Mouse (Mus musculus): Measurements from ENCODE around the gene Sox21. TPM values are rescaled to one million over a fixed set of nuclear protein-coding genes. Genes with fewer than 3 reads are reported as not detected.

The Sox21 gene
- polyA plus RNA-seq, 1 experiment from 2014 or later, result 3.7 TPM

DNA sequence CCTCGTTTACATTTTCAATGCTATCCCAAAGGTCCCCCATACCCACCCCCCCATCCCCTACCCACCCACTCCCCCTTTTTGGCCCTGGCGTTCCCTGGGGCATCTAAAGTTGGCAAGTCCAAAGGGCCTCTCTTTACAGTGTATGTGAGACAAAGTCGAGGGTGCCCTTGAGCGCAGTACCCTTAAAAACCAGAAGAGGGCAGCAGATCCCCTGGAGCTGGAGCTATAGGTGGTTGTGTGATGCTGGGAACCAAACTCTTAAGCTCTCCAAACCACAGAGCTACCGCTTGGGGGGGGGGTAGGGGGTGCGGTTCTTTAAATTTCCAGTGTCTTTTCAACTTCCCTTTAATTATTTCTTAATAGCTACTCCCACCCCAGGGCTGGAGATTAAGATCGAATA lies 33.8 kb downstream of the Sox21 start:
- ATAC-seq (ENCODE audit: insufficient read depth, low FRiP score), result no peak
- no peaks in the 10 kb centered on the region for H3K27me3 ChIP-seq (ENCODE audit: control insufficient read depth, insufficient read depth, low read length)
- H3K4me2 ChIP-seq (ENCODE audit: low read depth, low read length), result no peak overlapping the region
- H3K4me3 ChIP-seq (replicated peaks; ENCODE audit: low read length), result no peak overlapping the region
- WGBS, result 80% methylated on average over 7 of the region's 7 CpGs
- no peak overlapping the region for H3K9ac ChIP-seq (ENCODE audit: low read length)
- no peaks in the 10 kb centered on the region for H3K4me1 ChIP-seq (ENCODE audit: control insufficient read depth, insufficient read depth, low read length)
- H3K9me3 ChIP-seq (replicated peaks; ENCODE audit: control insufficient read depth, low read length), result no peaks in the 10 kb centered on the region
- H3K27ac ChIP-seq (ENCODE audit: low read length), result no peak overlapping the region
- no peaks in the 10 kb centered on the region for H3K36me3 ChIP-seq (ENCODE audit: control insufficient read depth, insufficient read depth, low read length)

DNA sequence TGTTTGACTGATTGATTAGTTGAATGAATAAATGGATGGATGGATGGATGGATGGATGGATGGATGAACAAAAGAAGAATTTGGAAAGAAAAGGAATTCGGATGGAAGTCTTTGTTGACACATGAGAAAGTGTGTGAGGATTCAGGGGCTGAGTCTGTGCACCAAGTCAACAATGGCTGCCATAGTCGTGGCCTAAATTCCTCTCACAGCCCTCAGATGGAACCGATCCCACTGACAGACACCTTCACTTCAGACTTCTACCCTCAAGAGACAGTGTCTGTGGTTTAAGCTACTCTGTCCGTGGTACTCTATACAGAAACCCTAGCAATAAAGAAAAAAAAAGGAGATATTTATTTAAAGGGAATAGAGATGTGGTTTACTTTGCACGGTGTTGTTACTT lies 34.8 kb downstream of the Sox21 start:
- 80% methylated on average over 5 of the region's 5 CpGs for WGBS
- H3K27ac ChIP-seq (ENCODE audit: low read length), result no peak overlapping the region

DNA sequence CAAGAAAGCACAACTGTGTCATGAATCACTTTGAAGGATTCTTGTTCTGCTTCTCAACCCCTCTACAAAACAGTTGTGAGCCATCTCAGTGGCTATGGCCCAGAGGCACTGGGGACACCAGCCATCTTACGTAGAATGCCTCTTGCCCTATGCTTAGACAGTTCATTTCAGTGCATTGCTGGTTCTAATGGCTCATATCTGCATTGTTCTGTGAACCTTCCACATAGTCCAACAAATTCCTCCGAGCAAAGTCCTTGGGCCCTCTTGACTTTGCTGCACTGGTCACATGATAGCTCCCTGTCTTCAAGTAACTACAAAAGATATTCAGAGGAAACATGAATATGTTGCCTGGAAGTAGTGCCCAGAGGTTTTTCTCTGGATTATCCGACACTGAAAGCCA lies 36.1 kb downstream of the Sox21 start:
- Histone ChIP-seq H3K4me3 (replicated peaks; ENCODE audit: low read length) (no peak overlapping the region), H3K36me3 (ENCODE audit: control insufficient read depth, insufficient read depth, low read length) (no peaks in the 10 kb centered on the region), H3K27me3 (ENCODE audit: control insufficient read depth, insufficient read depth, low read length) (0 out of 2 replicates have a peak, but pooled peaks cover under 1% of the 10 kb centered on the region), H3K9me3 (replicated peaks; ENCODE audit: control insufficient read depth, low read length) (no peaks in the 10 kb centered on the region), H3K4me2 (ENCODE audit: low read depth, low read length) (no peak overlapping the region), H3K27ac (ENCODE audit: low read length) (no peak overlapping the region), H3K9ac (ENCODE audit: low read length) (no peak overlapping the region), H3K4me1 (ENCODE audit: control insufficient read depth, insufficient read depth, low read length) (no peaks in the 10 kb centered on the region)
- no peak for ATAC-seq (ENCODE audit: insufficient read depth, low FRiP score)
- WGBS, result 87% methylated on average over 3 of the region's 3 CpGs

More for the DNA sequence above, 34.8 kb downstream of the Sox21 start:
- Histone ChIP-seq H3K4me1 (ENCODE audit: control insufficient read depth, insufficient read depth, low read length) (no peaks in the 10 kb centered on the region), H3K9ac (ENCODE audit: low read length) (no peak overlapping the region), H3K4me3 (replicated peaks; ENCODE audit: low read length) (no peak overlapping the region), H3K9me3 (replicated peaks; ENCODE audit: control insufficient read depth, low read length) (no peaks in the 10 kb centered on the region), H3K4me2 (ENCODE audit: low read depth, low read length) (no peak overlapping the region), H3K27me3 (ENCODE audit: control insufficient read depth, insufficient read depth, low read length) (no peaks in the 10 kb centered on the region), H3K36me3 (ENCODE audit: control insufficient read depth, insufficient read depth, low read length) (no peaks in the 10 kb centered on the region)
- no peak for ATAC-seq (ENCODE audit: insufficient read depth, low FRiP score)

DNA sequence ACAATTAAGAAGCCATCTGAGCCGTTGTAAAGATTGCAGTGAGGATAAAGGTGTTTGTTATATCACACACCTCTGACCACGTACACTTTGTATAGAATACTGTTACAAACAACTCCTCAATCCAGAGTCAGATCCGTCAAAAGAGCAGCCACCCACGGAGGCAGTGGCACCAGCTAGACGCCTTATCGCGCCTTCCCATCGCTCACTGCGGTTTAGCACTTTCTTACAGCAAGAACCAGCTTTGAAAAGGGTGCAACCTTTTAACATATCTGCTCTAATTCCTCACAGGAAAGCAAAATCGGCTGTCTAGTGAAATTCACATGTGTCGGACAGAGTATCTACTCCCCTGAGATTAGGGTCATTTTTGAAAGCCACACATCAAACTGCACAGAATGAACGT lies 39.8 kb downstream of the Sox21 start:
- Histone ChIP-seq H3K36me3 (ENCODE audit: control insufficient read depth, insufficient read depth, low read length) (no peaks in the 10 kb centered on the region), H3K27ac (ENCODE audit: low read length) (no peak overlapping the region), H3K9me3 (replicated peaks; ENCODE audit: control insufficient read depth, low read length) (no peaks in the 10 kb centered on the region), H3K4me1 (ENCODE audit: control insufficient read depth, insufficient read depth, low read length) (no peaks in the 10 kb centered on the region), H3K9ac (ENCODE audit: low read length) (no peak overlapping the region), H3K27me3 (ENCODE audit: control insufficient read depth, insufficient read depth, low read length) (0 out of 2 replicates have a peak, but pooled peaks cover 3% of the 10 kb centered on the region), H3K4me2 (ENCODE audit: low read depth, low read length) (no peak overlapping the region), H3K4me3 (replicated peaks; ENCODE audit: low read length) (no peak overlapping the region)
- 69% methylated on average over 12 of the region's 12 CpGs for WGBS
- no peak for ATAC-seq (ENCODE audit: insufficient read depth, low FRiP score)

DNA sequence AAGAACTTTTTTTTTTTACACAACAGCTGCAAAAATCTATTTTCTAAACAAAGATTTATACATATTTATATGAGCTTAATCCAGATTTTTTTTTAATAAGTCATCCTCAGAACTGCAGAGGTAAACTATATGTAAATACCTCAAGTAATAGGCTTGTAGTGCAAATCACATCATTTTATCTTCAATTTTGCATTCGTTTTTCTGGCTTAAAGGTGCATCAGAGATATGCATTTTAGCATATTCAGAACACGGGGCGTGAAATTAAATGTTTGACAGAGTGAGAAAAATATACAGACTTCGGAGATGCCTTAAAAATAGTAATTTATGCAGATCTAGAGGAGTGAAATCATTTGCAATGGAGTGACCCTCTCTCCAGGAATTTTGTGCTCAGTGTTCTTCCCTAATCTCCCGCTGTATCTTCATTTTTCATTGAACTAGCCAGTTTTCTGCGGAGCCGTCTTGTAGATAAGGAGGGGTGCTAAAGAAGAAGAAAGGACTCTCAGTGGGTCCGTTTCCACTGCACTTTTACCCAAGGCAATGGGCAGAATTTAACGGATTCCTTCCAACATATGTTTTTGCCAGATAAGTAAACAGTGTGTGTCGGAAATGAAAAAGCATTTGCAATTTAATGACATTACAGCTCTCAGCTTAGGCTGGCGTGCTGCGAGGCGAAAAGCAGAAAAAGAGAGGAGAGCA lies 42.5 kb downstream of the Sox21 start:
- Histone ChIP-seq H3K36me3 (ENCODE audit: control insufficient read depth, insufficient read depth, low read length) (no peaks in the 10 kb centered on the region), H3K9ac (ENCODE audit: low read length) (no peak overlapping the region), H3K4me2 (ENCODE audit: low read depth, low read length) (peak overlapping the region; percentile 14; the same call in 1 of the 2 replicates), H3K4me3 (replicated peaks; ENCODE audit: low read length) (no peak overlapping the region), H3K27me3 (ENCODE audit: control insufficient read depth, insufficient read depth, low read length) (0 out of 2 replicates have a peak, but pooled peaks cover 3% of the 10 kb centered on the region), H3K27ac (ENCODE audit: low read length) (no peak overlapping the region), H3K9me3 (replicated peaks; ENCODE audit: control insufficient read depth, low read length) (no peaks in the 10 kb centered on the region), H3K4me1 (ENCODE audit: control insufficient read depth, insufficient read depth, low read length) (no peaks in the 10 kb centered on the region)
- 48% methylated on average over 13 of the region's 13 CpGs for WGBS
- ATAC-seq (ENCODE audit: insufficient read depth, low FRiP score), result no peak

DNA sequence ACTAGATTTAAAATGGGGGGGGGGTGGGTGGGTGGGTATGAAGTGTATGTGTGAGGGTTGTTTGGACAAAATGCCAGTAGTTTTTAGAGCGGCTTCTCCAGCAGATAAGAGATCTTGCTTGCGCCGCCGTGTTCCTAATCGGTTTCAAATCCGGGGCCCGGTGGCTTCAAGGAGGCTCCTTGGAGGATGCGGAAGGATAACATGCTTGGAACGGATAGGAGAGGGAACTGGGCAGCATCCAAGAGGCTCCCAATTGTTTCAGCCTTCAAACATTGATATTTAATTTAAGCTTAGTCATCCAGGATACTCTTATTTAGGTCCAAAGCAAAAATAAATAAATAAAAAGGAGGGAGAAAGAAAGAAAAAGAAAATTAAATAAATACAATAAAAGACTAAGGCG lies 43.2 kb downstream of the Sox21 start:
- no peak for ATAC-seq (ENCODE audit: insufficient read depth, low FRiP score)
- 50% methylated on average over 10 of the region's 10 CpGs for WGBS

DNA sequence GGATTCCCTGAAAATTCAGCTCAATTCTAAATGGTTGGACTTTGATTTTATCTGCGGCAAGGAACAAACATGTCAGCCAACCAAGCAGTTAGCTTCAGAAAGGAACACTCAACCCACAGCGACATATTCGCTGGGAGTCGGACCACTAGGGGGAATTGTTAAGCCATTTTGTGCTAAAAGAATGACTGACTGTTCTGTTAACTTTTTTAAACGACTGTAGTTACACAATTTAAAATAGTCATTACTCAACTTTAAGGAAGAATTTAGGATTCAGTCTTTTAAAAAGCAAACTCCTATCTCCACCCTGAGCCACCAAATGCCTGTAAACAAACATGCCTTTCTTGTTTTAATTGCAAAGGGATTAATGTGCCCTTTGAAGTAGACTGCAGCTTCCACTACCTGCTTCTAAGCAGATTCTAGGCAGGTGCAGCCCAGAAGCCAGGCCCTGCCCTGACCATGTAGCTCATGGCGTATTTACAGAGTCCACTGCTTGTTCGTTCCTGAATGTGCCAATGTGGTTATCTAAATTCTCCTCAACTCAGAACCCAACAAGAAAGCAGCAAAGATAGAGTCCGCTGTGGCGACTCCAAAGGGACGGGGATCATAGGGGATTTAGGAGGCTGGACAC lies 43.7 kb downstream of the Sox21 start:
- no peaks in the 10 kb centered on the region for H3K4me1 ChIP-seq (ENCODE audit: control insufficient read depth, insufficient read depth, low read length)
- no peaks in the 10 kb centered on the region for H3K9me3 ChIP-seq (replicated peaks; ENCODE audit: control insufficient read depth, low read length)
- no peaks in the 10 kb centered on the region for H3K36me3 ChIP-seq (ENCODE audit: control insufficient read depth, insufficient read depth, low read length)
- no peak overlapping the region for H3K4me3 ChIP-seq (replicated peaks; ENCODE audit: low read length)
- H3K9ac ChIP-seq (ENCODE audit: low read length), result no peak overlapping the region
- WGBS, result 47% methylated on average over 10 of the region's 10 CpGs
- no peak overlapping the region for H3K27ac ChIP-seq (ENCODE audit: low read length)
- no peak overlapping the region for H3K4me2 ChIP-seq (ENCODE audit: low read depth, low read length)
- no peak for ATAC-seq (ENCODE audit: insufficient read depth, low FRiP score)
- H3K27me3 ChIP-seq (ENCODE audit: control insufficient read depth, insufficient read depth, low read length), result 0 out of 2 replicates have a peak, but pooled peaks cover 3% of the 10 kb centered on the region

More for the DNA sequence above, 43.2 kb downstream of the Sox21 start:
- Histone ChIP-seq H3K9ac (ENCODE audit: low read length) (no peak overlapping the region), H3K4me1 (ENCODE audit: control insufficient read depth, insufficient read depth, low read length) (no peaks in the 10 kb centered on the region), H3K4me2 (ENCODE audit: low read depth, low read length) (no peak overlapping the region), H3K27me3 (ENCODE audit: control insufficient read depth, insufficient read depth, low read length) (0 out of 2 replicates have a peak, but pooled peaks cover 3% of the 10 kb centered on the region), H3K27ac (ENCODE audit: low read length) (no peak overlapping the region), H3K36me3 (ENCODE audit: control insufficient read depth, insufficient read depth, low read length) (no peaks in the 10 kb centered on the region), H3K9me3 (replicated peaks; ENCODE audit: control insufficient read depth, low read length) (no peaks in the 10 kb centered on the region), H3K4me3 (replicated peaks; ENCODE audit: low read length) (no peak overlapping the region)

DNA sequence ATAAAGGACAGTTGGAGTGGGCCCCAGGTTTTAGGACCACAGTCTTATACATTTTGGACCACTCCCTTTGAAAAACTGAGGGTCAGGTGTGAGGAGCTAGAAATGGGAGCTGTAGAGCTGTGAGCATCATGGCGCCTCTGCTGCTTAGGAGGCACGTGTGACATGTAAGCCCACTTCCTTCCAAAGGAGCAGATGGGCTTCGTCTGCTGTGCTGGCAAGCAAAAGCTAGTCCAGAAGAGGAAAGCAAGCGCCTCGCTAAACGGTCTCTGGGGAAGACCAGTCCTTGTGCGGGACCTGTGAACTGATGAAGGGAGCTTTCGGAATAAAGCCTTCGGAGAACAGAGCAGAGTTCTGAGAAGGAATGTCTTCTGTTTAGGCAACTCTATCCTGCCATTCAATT lies 45.4 kb downstream of the Sox21 start:
- 0 out of 2 replicates have a peak, but pooled peaks cover 3% of the 10 kb centered on the region for H3K27me3 ChIP-seq (ENCODE audit: control insufficient read depth, insufficient read depth, low read length)
- H3K36me3 ChIP-seq (ENCODE audit: control insufficient read depth, insufficient read depth, low read length), result no peaks in the 10 kb centered on the region
- no peak overlapping the region for H3K9ac ChIP-seq (ENCODE audit: low read length)
- H3K4me2 ChIP-seq (ENCODE audit: low read depth, low read length), result no peak overlapping the region
- no peaks in the 10 kb centered on the region for H3K4me1 ChIP-seq (ENCODE audit: control insufficient read depth, insufficient read depth, low read length)
- no peak overlapping the region for H3K27ac ChIP-seq (ENCODE audit: low read length)
- WGBS, result 67% methylated on average over 9 of the region's 9 CpGs
- ATAC-seq (ENCODE audit: insufficient read depth, low FRiP score), result no peak
- H3K4me3 ChIP-seq (replicated peaks; ENCODE audit: low read length), result no peak overlapping the region
- H3K9me3 ChIP-seq (replicated peaks; ENCODE audit: control insufficient read depth, low read length), result no peaks in the 10 kb centered on the region
